Mouse (Mus musculus): ENCODE results near the gene Prkcb. TPM values are rescaled to one million over a fixed set of nuclear protein-coding genes. Genes with fewer than 3 reads are reported as not detected.

Prkcb gene
- polyA plus RNA-seq, 1 experiment: 1.0 TPM

GRCm38 (mm10) chr7:122483949-122484348 lies 195.4 kb downstream of the Prkcb start:
- Histone ChIP-seq H3K4me1 (ENCODE audit: control insufficient read depth, insufficient read depth, low read length) (no peaks in the 10 kb centered on the region), H3K27ac (ENCODE audit: insufficient read depth, low read length) (no peak overlapping the region), H3K4me3 (ENCODE audit: insufficient read depth, low read length) (no peak overlapping the region)
- no peak for TF ChIP-seq POLR2A (IDR thresholded peaks at IDR 0.05; ENCODE audit: low read depth, low read length)

- Histone ChIP-seq H3K27ac (ENCODE audit: insufficient read depth, low read length) (no peak overlapping the region), H3K4me3 (ENCODE audit: insufficient read depth, low read length) (no peak overlapping the region), H3K4me1 (ENCODE audit: control insufficient read depth, insufficient read depth, low read length) (no peaks in the 10 kb centered on the region)
- TF ChIP-seq CTCF (IDR thresholded peaks at IDR 0.05; ENCODE audit: borderline replicate concordance, insufficient read depth, low read length): no peak
- TF ChIP-seq POLR2A (IDR thresholded peaks at IDR 0.05; ENCODE audit: low read depth, low read length): no peak
Measured at GRCm38 (mm10) chr7:122487929-122488571, 199.5 kb downstream of the Prkcb start.

GRCm38 (mm10) chr7:122492041-122492440 lies 203.5 kb downstream of the Prkcb start:
- TF ChIP-seq CTCF (IDR thresholded peaks at IDR 0.05; ENCODE audit: borderline replicate concordance, insufficient read depth, low read length) (no peak), POLR2A (IDR thresholded peaks at IDR 0.05; ENCODE audit: low read depth, low read length) (no peak)
- Histone ChIP-seq H3K4me3 (ENCODE audit: insufficient read depth, low read length) (no peak overlapping the region), H3K4me1 (ENCODE audit: control insufficient read depth, insufficient read depth, low read length) (no peaks in the 10 kb centered on the region), H3K27ac (ENCODE audit: insufficient read depth, low read length) (no peak overlapping the region)

GRCm38 (mm10) chr7:122492936-122493335 lies 204.4 kb downstream of the Prkcb start:
- Histone ChIP-seq H3K4me1 (ENCODE audit: control insufficient read depth, insufficient read depth, low read length) (no peaks in the 10 kb centered on the region), H3K27ac (ENCODE audit: insufficient read depth, low read length) (no peak overlapping the region), H3K4me3 (ENCODE audit: insufficient read depth, low read length) (no peak overlapping the region)
- TF ChIP-seq CTCF (IDR thresholded peaks at IDR 0.05; ENCODE audit: borderline replicate concordance, insufficient read depth, low read length) (no peak), POLR2A (IDR thresholded peaks at IDR 0.05; ENCODE audit: low read depth, low read length) (no peak)

- H3K27ac ChIP-seq (ENCODE audit: insufficient read depth, low read length): no peak overlapping the region
- H3K4me3 ChIP-seq (ENCODE audit: insufficient read depth, low read length): no peak overlapping the region
- no peaks in the 10 kb centered on the region for H3K4me1 ChIP-seq (ENCODE audit: control insufficient read depth, insufficient read depth, low read length)
- TF ChIP-seq POLR2A (IDR thresholded peaks at IDR 0.05; ENCODE audit: low read depth, low read length): no peak
- TF ChIP-seq CTCF (IDR thresholded peaks at IDR 0.05; ENCODE audit: borderline replicate concordance, insufficient read depth, low read length): peak; percentile 27; the same call in 1 of the 2 replicates
Measured at GRCm38 (mm10) chr7:122494088-122494487, 205.5 kb downstream of the Prkcb start.

GRCm38 (mm10) chr7:122497516-122497915 lies 209.0 kb downstream of the Prkcb start:
- Histone ChIP-seq H3K4me3 (ENCODE audit: insufficient read depth, low read length) (no peak overlapping the region), H3K27ac (ENCODE audit: insufficient read depth, low read length) (no peak overlapping the region), H3K4me1 (ENCODE audit: control insufficient read depth, insufficient read depth, low read length) (no peaks in the 10 kb centered on the region)
- TF ChIP-seq POLR2A (IDR thresholded peaks at IDR 0.05; ENCODE audit: low read depth, low read length) (no peak), CTCF (IDR thresholded peaks at IDR 0.05; ENCODE audit: borderline replicate concordance, insufficient read depth, low read length) (no peak)

- no peak overlapping the region for H3K4me3 ChIP-seq (ENCODE audit: insufficient read depth, low read length)
- no peak overlapping the region for H3K27ac ChIP-seq (ENCODE audit: insufficient read depth, low read length)
- TF ChIP-seq CTCF (IDR thresholded peaks at IDR 0.05; ENCODE audit: borderline replicate concordance, insufficient read depth, low read length) (no peak), POLR2A (IDR thresholded peaks at IDR 0.05; ENCODE audit: low read depth, low read length) (no peak)
- H3K4me1 ChIP-seq (ENCODE audit: control insufficient read depth, insufficient read depth, low read length): no peaks in the 10 kb centered on the region
Measured at GRCm38 (mm10) chr7:122498461-122498860, 209.9 kb downstream of the Prkcb start.

GRCm38 (mm10) chr7:122499743-122500597 lies 211.4 kb downstream of the Prkcb start:
- TF ChIP-seq POLR2A (IDR thresholded peaks at IDR 0.05; ENCODE audit: low read depth, low read length) (no peak), CTCF (IDR thresholded peaks at IDR 0.05; ENCODE audit: borderline replicate concordance, insufficient read depth, low read length) (no peak)
- Histone ChIP-seq H3K4me3 (ENCODE audit: insufficient read depth, low read length) (no peak overlapping the region), H3K4me1 (ENCODE audit: control insufficient read depth, insufficient read depth, low read length) (no peaks in the 10 kb centered on the region), H3K27ac (ENCODE audit: insufficient read depth, low read length) (no peak overlapping the region)

GRCm38 (mm10) chr7:122506467-122506866 lies 217.9 kb downstream of the Prkcb start:
- TF ChIP-seq CTCF (IDR thresholded peaks at IDR 0.05; ENCODE audit: borderline replicate concordance, insufficient read depth, low read length) (no peak), POLR2A (IDR thresholded peaks at IDR 0.05; ENCODE audit: low read depth, low read length) (no peak)

GRCm38 (mm10) chr7:122509903-122510302 lies 221.4 kb downstream of the Prkcb start:
- H3K4me1 ChIP-seq (ENCODE audit: control insufficient read depth, insufficient read depth, low read length): no peaks in the 10 kb centered on the region
- no peak overlapping the region for H3K4me3 ChIP-seq (ENCODE audit: insufficient read depth, low read length)
- H3K27ac ChIP-seq (ENCODE audit: insufficient read depth, low read length): no peak overlapping the region
- TF ChIP-seq POLR2A (IDR thresholded peaks at IDR 0.05; ENCODE audit: low read depth, low read length) (no peak), CTCF (IDR thresholded peaks at IDR 0.05; ENCODE audit: borderline replicate concordance, insufficient read depth, low read length) (no peak)

More at GRCm38 (mm10) chr7:122506467-122506866, 217.9 kb downstream of the Prkcb start:
- Histone ChIP-seq H3K4me3 (ENCODE audit: insufficient read depth, low read length) (no peak overlapping the region), H3K4me1 (ENCODE audit: control insufficient read depth, insufficient read depth, low read length) (no peaks in the 10 kb centered on the region), H3K27ac (ENCODE audit: insufficient read depth, low read length) (no peak overlapping the region)

Data from embryonic fibroblast, embryonic 13.5 days (primary cell).